Mouse (Mus musculus): Measurements from ENCODE around the gene Ndufs7.

- TF ChIP-seq CTCF (IDR thresholded peaks at IDR 0.05; ENCODE audit: borderline replicate concordance, extremely low read depth, insufficient read depth, insufficient read length) (no peak), POLR2A (IDR thresholded peaks at IDR 0.05; ENCODE audit: borderline replicate concordance, extremely low read depth, insufficient read depth, insufficient read length, poor library complexity, severe bottlenecking) (no peak)
Observed at GRCm38 (mm10) chr10:80281304-80281703, 32.4 kb downstream of the Ndufs7 start.
